Mouse (Mus musculus) intestine, postnatal 0 days (tissue): ENCODE data around the gene Alox15. TPM values are rescaled to one million over a fixed set of nuclear protein-coding genes. Genes with fewer than 3 reads are reported as not detected.

Experiments used
- ATAC-seq: fragments of 200-750 bp; cut with Nextera tagmentation; 2 replicates; pipeline ENCODE4 v1.8.0; 2017; ENCODE audit warnings: mild to moderate bottlenecking, moderate TSS enrichment, moderate library complexity
- H3K27ac ChIP-seq: fragments of 300-500 bp; sonication (generic); 2 replicates; pipeline ENCODE4 v1.5.1; 2014; ENCODE audit warnings: mild to moderate bottlenecking, low read depth, low read length, moderate library complexity
- H3K27me3 ChIP-seq: fragments of 300-500 bp; sonication (generic); replicated peaks from 2 replicates; pipeline ENCODE4 v1.6.1; 2014; ENCODE audit warnings: low read length, mixed read lengths; ENCODE audit not compliant: control insufficient read depth, insufficient read depth
- H3K36me3 ChIP-seq: fragments of 300-500 bp; sonication (generic); 2 replicates; pipeline ENCODE4 v1.6.1; 2014; ENCODE audit warnings: mild to moderate bottlenecking, moderate library complexity; ENCODE audit not compliant: control insufficient read depth, insufficient read depth
- H3K4me1 ChIP-seq: fragments of 300-500 bp; sonication (generic); replicated peaks from 2 replicates; pipeline ENCODE4 v1.6.1; 2014; ENCODE audit warnings: antibody characterized with exemption, low read length, mixed read lengths; ENCODE audit not compliant: control insufficient read depth, insufficient read depth
- H3K4me2 ChIP-seq: fragments of 300-500 bp; sonication (generic); replicated peaks from 2 replicates; pipeline ENCODE4 v1.6.1; 2014; ENCODE audit warnings: low read depth, mild to moderate bottlenecking, moderate library complexity
- H3K4me3 ChIP-seq: fragments of 300-500 bp; sonication (generic); 2 replicates; pipeline ENCODE4 v1.5.1; 2014; ENCODE audit warnings: low read depth, low read length
- H3K9ac ChIP-seq: fragments of 300-500 bp; sonication (generic); 2 replicates; pipeline ENCODE4 v1.6.1; 2014; ENCODE audit warnings: mild to moderate bottlenecking, low read depth, low read length
- H3K9me3 ChIP-seq: fragments of 300-500 bp; sonication (generic); 2 replicates; pipeline ENCODE4 v1.6.1; 2016; ENCODE audit warnings: mixed run types; ENCODE audit not compliant: control insufficient read depth
- CTCF ChIP-seq: sonication (generic); IDR thresholded peaks from 2 replicates; pipeline ENCODE4 v1.5.1; 2016; ENCODE audit warnings: low read depth, mild to moderate bottlenecking, control low read depth, antibody characterized with exemption, moderate library complexity
- WGBS: fragments of 180-500 bp; shearing (Covaris S2); extraction: QIAGEN DNeasy Blood & Tissue Kit; methylation state at CpG from one replicate; pipeline ENCODE4 v1.1.7; 2014; 5-methylcytosine and 5-hydroxymethylcytosine counted together
- polyA plus RNA-seq: library from polyadenylated mRNA; unstranded; fragments of >200 nt; fragmentation: Nextera tagmentation; extraction: Ambion mirVana; gene quantifications from 2 replicates; pipeline ENCODE4 v1.2.1, GENCODE M21; 2015

Gene Alox15
- polyA plus RNA-seq, result 0.12 and 0.33 TPM in 2 replicates

DNA sequence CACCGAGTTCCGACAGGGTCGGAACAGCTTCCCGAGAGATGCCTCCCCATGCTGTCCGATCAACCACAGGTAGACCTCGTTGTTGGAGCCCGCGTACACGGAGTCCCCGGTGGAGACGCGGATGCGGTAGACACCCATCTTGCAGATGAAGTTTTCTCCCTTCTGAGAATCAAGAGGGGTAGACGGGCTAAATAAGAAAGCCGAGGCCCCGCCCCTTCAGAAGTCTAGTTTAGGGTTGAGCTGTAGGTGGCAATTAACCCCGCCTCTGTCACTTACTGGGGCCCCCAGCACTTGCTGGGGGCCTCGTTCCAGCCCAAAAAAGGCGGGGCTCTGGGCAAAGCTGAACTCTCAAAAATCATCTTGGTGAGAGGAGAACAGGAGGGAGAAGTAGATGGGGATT is at the start of gene Alox15:
TSS of gene Alox15 (minus strand) at position 164 of the 400 bp plus-strand sequence.
- under 1% methylated on average over 19 of the region's 19 CpGs for WGBS
- TF ChIP-seq CTCF, result no peak
- H3K4me1 ChIP-seq, result no peaks in the 10 kb centered on the region
- no peaks in the 10 kb centered on the region for H3K9me3 ChIP-seq
- no peak within 1 kb of the TSS for H3K27ac ChIP-seq
- peaks cover 32% of the 10 kb centered on the region for H3K27me3 ChIP-seq
- peak within 1 kb of the TSS; percentile 63 for H3K4me2 ChIP-seq
- no peaks in the 10 kb centered on the region for H3K36me3 ChIP-seq
- peak within 1 kb of the TSS; percentile 37 for H3K4me3 ChIP-seq
- no peak within 1 kb of the TSS for H3K9ac ChIP-seq
- no peak for ATAC-seq

DNA sequence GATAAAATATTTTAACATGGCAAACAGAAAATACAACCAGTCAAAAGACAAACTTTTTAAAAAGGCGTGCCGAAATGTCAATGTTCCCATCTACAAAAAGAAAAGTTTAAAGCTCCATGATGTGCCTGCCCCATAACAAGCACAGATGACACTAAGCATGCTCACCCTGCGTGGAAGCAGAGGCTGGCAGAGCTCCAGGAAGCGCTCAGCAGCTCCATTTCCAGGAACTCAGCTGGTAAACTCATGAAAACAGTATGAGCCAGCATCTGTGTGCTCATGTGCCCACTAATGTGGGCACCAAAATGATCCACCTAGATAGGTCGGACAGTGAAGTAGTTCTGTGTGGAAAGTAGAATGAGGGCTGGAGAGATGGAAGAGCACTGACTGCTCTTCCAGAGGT is 37.6 kb upstream of the Alox15 start:
- Histone ChIP-seq H3K27me3 (no peaks in the 10 kb centered on the region), H3K4me3 (no peak overlapping the region), H3K27ac (no peak overlapping the region), H3K36me3 (peaks cover 24% of the 10 kb centered on the region), H3K4me2 (no peak overlapping the region), H3K4me1 (no peaks in the 10 kb centered on the region), H3K9ac (no peak overlapping the region), H3K9me3 (no peaks in the 10 kb centered on the region)
- no peak for TF ChIP-seq CTCF
- WGBS, result 75% methylated on average over 5 of the region's 5 CpGs
- no peak for ATAC-seq

DNA sequence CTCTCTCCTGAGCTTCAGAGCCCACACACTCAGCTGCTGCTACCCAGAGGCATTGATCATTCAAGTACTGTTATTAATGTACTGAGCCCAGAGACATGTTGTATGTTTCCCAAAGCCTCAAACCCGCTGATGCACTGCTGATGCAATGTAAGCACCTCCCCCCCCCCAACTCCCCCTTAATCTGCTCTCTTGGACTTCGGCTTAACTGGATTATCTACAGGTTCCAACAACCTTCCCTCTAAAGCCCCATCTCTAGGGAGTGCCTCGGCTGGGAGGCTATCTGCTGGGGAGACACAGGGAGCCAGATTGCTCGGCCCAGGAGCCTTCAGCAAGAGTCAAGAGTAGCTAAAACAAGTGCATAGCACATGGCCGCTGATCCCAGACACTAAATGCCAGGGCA is 35.6 kb upstream of the Alox15 start:
- no peak for ATAC-seq
- Histone ChIP-seq H3K9me3 (no peaks in the 10 kb centered on the region), H3K4me3 (no peak overlapping the region), H3K27me3 (no peaks in the 10 kb centered on the region), H3K4me2 (no peak overlapping the region), H3K27ac (no peak overlapping the region), H3K36me3 (peaks cover 7% of the 10 kb centered on the region; the same call in 1 of the 2 replicates), H3K4me1 (no peaks in the 10 kb centered on the region), H3K9ac (no peak overlapping the region)
- WGBS, result 78% methylated on average over 5 of the region's 5 CpGs
- no peak for TF ChIP-seq CTCF

DNA sequence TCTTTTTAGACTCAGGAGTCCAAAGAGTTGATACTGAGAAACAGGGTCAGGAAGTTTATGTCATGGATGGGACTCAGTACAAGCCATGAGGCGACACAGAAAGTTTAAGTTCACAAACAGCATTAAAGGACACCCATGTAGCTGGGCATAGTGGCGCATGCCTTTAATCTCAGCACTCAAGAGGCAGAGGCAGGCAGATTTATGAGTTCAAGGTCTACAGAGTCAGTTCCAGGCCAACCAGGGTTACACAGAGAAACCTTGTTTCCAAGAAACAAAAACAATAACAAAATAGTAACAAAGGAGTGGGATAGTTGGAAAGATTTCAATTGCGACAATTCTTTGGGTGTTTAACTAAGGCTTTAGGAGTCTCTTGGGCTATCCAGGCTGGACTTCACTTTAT is 32.3 kb upstream of the Alox15 start:
- 81% methylated on average over 3 of the region's 3 CpGs for WGBS
- Histone ChIP-seq H3K27ac (no peak overlapping the region), H3K36me3 (no peaks in the 10 kb centered on the region), H3K9ac (no peak overlapping the region), H3K27me3 (no peaks in the 10 kb centered on the region), H3K4me3 (no peak overlapping the region), H3K9me3 (no peaks in the 10 kb centered on the region), H3K4me2 (no peak overlapping the region), H3K4me1 (no peaks in the 10 kb centered on the region)
- ATAC-seq, result no peak
- no peak for TF ChIP-seq CTCF

DNA sequence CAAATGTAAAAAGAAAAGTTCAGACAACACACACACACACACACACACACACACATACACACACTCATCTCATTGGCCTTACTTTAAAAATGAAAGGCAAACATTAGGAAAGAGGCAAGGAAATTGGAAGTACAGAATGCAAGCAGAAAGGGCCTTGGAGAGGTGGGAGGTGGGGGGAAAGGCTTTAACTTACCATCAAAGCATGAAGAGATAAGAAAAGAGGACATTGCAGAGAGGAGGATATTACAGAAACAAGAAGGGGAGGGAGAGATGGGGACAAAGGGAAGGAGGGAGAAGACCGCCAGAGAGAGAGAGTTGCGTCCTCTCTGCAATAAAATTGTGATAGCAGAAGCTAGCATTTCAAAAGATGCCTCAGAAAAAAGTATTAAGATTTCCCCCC is 29.5 kb upstream of the Alox15 start:
- no peaks in the 10 kb centered on the region for H3K27me3 ChIP-seq
- 74% methylated on average over 2 of the region's 2 CpGs for WGBS

DNA sequence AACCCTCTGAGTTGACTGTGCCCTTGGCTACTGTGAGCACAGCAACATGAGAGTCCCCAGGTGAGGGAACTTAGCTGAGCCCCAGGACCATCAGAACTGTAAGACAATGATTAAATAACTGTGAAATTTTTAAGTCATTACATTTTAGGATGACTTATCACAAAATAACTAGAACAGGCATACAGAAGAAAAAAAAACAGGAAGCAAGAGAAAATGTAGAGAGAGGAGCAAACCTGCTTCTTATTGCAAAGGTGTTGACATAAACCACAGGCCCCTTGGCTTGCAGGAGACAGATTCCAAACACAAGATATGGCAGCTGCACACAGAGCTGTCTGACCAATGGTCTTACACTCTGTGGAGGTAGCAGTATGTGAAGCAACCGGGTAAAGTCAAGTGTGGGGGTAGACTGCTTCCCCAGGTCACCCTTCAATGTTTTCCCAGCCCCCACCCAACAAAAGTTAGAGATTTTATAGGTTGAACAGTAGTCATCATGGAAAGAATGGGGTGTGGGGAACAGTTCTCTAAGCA is 28.7 kb upstream of the Alox15 start:
- WGBS, result 60% methylated on average over 1 of the region's 1 CpGs
- Histone ChIP-seq H3K36me3 (no peaks in the 10 kb centered on the region), H3K4me3 (no peak overlapping the region), H3K27me3 (no peaks in the 10 kb centered on the region), H3K4me2 (no peak overlapping the region), H3K27ac (no peak overlapping the region), H3K4me1 (no peaks in the 10 kb centered on the region), H3K9ac (no peak overlapping the region), H3K9me3 (no peaks in the 10 kb centered on the region)
- no peak for TF ChIP-seq CTCF
- ATAC-seq, result no peak

More for the DNA sequence above, 29.5 kb upstream of the Alox15 start:
- TF ChIP-seq CTCF, result no peak
- Histone ChIP-seq H3K9ac (no peak overlapping the region), H3K27ac (no peak overlapping the region), H3K36me3 (no peaks in the 10 kb centered on the region), H3K4me1 (no peaks in the 10 kb centered on the region), H3K4me3 (no peak overlapping the region), H3K9me3 (no peaks in the 10 kb centered on the region), H3K4me2 (no peak overlapping the region)
- ATAC-seq, result no peak

DNA sequence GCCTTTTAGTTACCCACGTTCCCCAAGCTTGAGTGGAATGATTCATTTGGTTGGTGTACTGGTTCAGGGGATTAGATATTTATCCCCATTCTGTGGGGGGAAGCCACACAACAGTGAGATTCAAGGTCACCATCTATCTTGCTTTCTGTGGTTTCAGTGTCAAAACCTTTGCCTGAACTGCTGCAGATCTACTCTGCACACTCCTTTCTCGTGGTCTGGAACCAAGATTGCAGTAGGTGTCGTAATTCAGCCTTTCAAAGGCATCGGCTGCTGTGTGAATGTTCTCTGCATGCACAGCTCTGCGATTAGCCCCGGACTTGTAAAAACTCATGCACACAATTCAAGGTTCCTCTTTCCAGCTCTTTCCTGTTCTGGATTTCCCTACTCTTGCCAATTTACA is 24.2 kb upstream of the Alox15 start:
- Histone ChIP-seq H3K27me3 (no peaks in the 10 kb centered on the region), H3K4me2 (no peak overlapping the region), H3K27ac (no peak overlapping the region), H3K9me3 (no peaks in the 10 kb centered on the region), H3K4me3 (no peak overlapping the region), H3K9ac (no peak overlapping the region), H3K36me3 (no peaks in the 10 kb centered on the region), H3K4me1 (no peaks in the 10 kb centered on the region)
- no peak for TF ChIP-seq CTCF
- 63% methylated on average over 6 of the region's 6 CpGs for WGBS
- no peak for ATAC-seq
